Mouse (Mus musculus) small intestine, adult 2 months (tissue): ENCODE data around the gene Olfr872.

Experiments used
- CTCF ChIP-seq: fragments of 200-500 bp; IDR thresholded peaks from 2 replicates; pipeline ENCODE4 v1.5.1; 2012; ENCODE audit warnings: low read depth, mild to moderate bottlenecking, control low read depth, inconsistent platforms, low read length, moderate library complexity, mixed read lengths; ENCODE audit not compliant: insufficient replicate concordance, insufficient read length; ENCODE audit errors: extremely low read depth
- POLR2A ChIP-seq: fragments of 200-500 bp; IDR thresholded peaks from 2 replicates; pipeline ENCODE4 v1.6.1; 2012; ENCODE audit warnings: low read depth, mild to moderate bottlenecking, control low read depth, inconsistent platforms, low read length, moderate library complexity

- TF ChIP-seq CTCF (no peak), POLR2A (no peak)
Observed at GRCm38 (mm10) chr9:20298232-20298631, 61.3 kb downstream of the Olfr872 start, which contains the start of gene Olfr873.
